ENCODE assay signal across 25 mouse cellular contexts in the genomic region with DNA sequence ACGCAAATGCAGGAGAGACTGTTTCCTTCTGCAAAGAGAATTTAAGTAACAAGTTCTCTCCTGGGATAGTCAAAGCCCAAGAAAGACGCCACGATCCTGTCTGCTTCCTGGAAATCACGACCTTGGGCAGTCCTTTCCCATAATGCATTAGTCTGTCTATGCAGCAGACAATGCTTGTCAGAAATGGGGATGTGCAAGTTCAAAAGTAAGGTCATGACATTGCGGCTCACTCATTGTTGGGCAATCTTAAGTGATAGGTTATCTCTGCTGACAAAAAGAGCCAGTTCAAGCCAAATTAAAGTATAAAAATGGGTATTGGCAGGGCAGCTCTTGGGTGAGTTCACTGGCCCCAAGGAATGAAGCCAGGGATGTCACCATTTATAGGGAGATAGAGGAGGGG. TPM values are rescaled to one million over a fixed set of nuclear protein-coding genes. Genes with fewer than 3 reads are reported as not detected.
A peak's percentile ranks its signal among the peaks of the same experiment; 100 is the strongest.
DNase-seq lines count a peak whose midpoint lies in the region; ATAC-seq lines count a peak whose summit lies in the region.
"Had no signal": no experiment of that assay in that cellular context is flagged by ENCODE, and none has a peak within 500 bp of the region (broad histone marks: within the 10 kb centered on the region; RNA-seq: fewer than 3 reads in every experiment).

No protein-coding gene starts in this region.

- peaks cover 16% of the 10 kb centered on the region; the same call in 1 of the 2 replicates for H3K4me1 ChIP-seq in kidney, embryonic 15.5 days
- H3K4me1 ChIP-seq: hindbrain, embryonic 12.5 days had no signal

- no peaks in the 10 kb centered on the region for H3K9me3 ChIP-seq in kidney, embryonic 15.5 days (replicated peaks)
- H3K9me3 ChIP-seq: embryonic facial prominence, embryonic 10.5 days; forebrain, embryonic 13.5 days; heart, embryonic 10.5 days; hindbrain, embryonic 12.5 days had no signal

- H3K9ac ChIP-seq in kidney, embryonic 15.5 days, result no peak overlapping the region
- H3K9ac ChIP-seq: forebrain, embryonic 13.5 days; forebrain, postnatal 0 days; hindbrain, embryonic 12.5 days had no signal

- intact Hi-C loops in left cerebral cortex, postnatal 25 days (cut with DNase I), result no loop called here

- H3K27ac ChIP-seq in kidney, embryonic 15.5 days, result 0 out of 2 replicates have a peak overlapping the region, but pooled peaks have one; percentile 7
- H3K27ac ChIP-seq: embryonic facial prominence, embryonic 10.5 days; forebrain, embryonic 13.5 days; gastrocnemius, adult 2 months; heart, embryonic 10.5 days; hindbrain, embryonic 12.5 days had no signal

- no peak for ATAC-seq in kidney, embryonic 15.5 days (replicated peaks; ENCODE audit: low FRiP score)
- 0 out of 2 replicates have a peak, but pooled peaks have one; percentile 51 for ATAC-seq in monocyte, adult 5-6 weeks (replicated peaks; ENCODE audit: insufficient number of reproducible peaks, low FRiP score, low TSS enrichment, poor library complexity, severe bottlenecking)
- ATAC-seq: activated CD4-positive, CD25-positive, alpha-beta regulatory T cell, adult 4 months; forebrain, embryonic 13.5 days; forebrain, postnatal 0 days; hindbrain, embryonic 16.5 days; inflammation-experienced regulatory T-cells, adult 6 months had no signal

- peak; percentile 51 for DNase-seq in adrenal gland, adult 2 months
- DNase-seq in adrenal gland, adult 18-20 months (ENCODE audit: low spot score in 2 of 2), result no peak
- no peak for DNase-seq in kidney, postnatal 25 days
- peak; percentile 15 for DNase-seq in ovary, adult 18-20 months (ENCODE audit: low spot score)
- DNase-seq in ovary, postnatal 14 days (ENCODE audit: low spot score), result no peak
- DNase-seq in left cerebral cortex, postnatal 25 days (ENCODE audit: low spot score in 2 of 2), result no peak
- DNase-seq: cerebellum, adult 18-20 months; cerebellum, adult 9-11 months; cerebellum, postnatal 36 days; forebrain, postnatal 0 days; gastrocnemius, adult 2 months; gastrocnemius, postnatal 25 days; heart, adult 18-20 months; heart, postnatal 10 days; heart, postnatal 4 days had no signal

- peaks cover 38% of the 10 kb centered on the region for H3K36me3 ChIP-seq in kidney, embryonic 15.5 days

- H3K4me3 ChIP-seq in kidney, embryonic 15.5 days (replicated peaks), result no peak overlapping the region
- H3K4me3 ChIP-seq: embryonic facial prominence, embryonic 10.5 days; forebrain, embryonic 13.5 days; gastrocnemius, adult 2 months; heart, embryonic 10.5 days; hindbrain, embryonic 12.5 days had no signal

- WGBS in kidney, embryonic 15.5 days, result 82% methylated on average over 5 of the region's 5 CpGs

- no peak overlapping the region for H3K4me2 ChIP-seq in kidney, embryonic 15.5 days
- H3K4me2 ChIP-seq: forebrain, embryonic 13.5 days; hindbrain, embryonic 12.5 days had no signal

- no peaks in the 10 kb centered on the region for H3K27me3 ChIP-seq in kidney, embryonic 15.5 days
- H3K27me3 ChIP-seq: forebrain, embryonic 13.5 days; hindbrain, embryonic 12.5 days had no signal

RNA-seq across cellular contexts. Expression of gene App, which starts 51.6 kb away (rescaled TPM):
- 100 to 1,000 TPM; 361 to 386 TPM for total RNA-seq in adrenal gland, adult 2 months (2021)
- 229 and 254 TPM in 2 replicates for polyA plus RNA-seq in adrenal gland, adult 2 months (2012; rRNA removed)
- 100 to 1,000 TPM; 320 to 335 TPM for total RNA-seq in adrenal gland, adult 18-20 months (2021)
- 269 and 292 TPM in 2 replicates for polyA plus RNA-seq in kidney, embryonic 15.5 days (2015; fragmentation: Nextera tagmentation; extraction: Ambion mirVana)
- 66.5 to 96.2 TPM (median 88.0 TPM) in 3 replicates for total RNA-seq in monocyte, adult 5-6 weeks (2017)
- total RNA-seq in left cerebral cortex, postnatal 25 days (2021), result 1,000 to 10,000 TPM; 1,358 to 1,417 TPM
- total RNA-seq: MEL had no signal

Comparison
In these comparisons a context has a peak if more than half of its experiments do, and no peak if none do; other contexts are left out.
1. DNase-seq: peak in adrenal gland, adult 2 months (single experiment) and ovary, adult 18-20 months (single experiment); none in adrenal gland, adult 18-20 months (0 of 2), kidney, postnatal 25 days (0 of 2), ovary, postnatal 14 days (single experiment) and left cerebral cortex, postnatal 25 days (0 of 2).